Mouse (Mus musculus) limb, embryonic 10.5 days (tissue): ENCODE results near the gene Arxes1. TPM values are rescaled to one million over a fixed set of nuclear protein-coding genes. Genes with fewer than 3 reads are reported as not detected.
"Not testable (repeated sequence)": the region's sequence is repeated elsewhere in the genome, so short reads cannot be mapped to it uniquely, and the experiment has no call there.

Experiments
- DNase-seq: peaks from one replicate; pipeline ENCODE4 v3.0.0-alpha.2; 2017; ENCODE audit warnings: low spot score
- H3K27ac ChIP-seq: fragments of 300-500 bp; sonication (generic); 2 replicates; pipeline ENCODE4 v1.5.1; 2016; ENCODE audit warnings: mild to moderate bottlenecking
- H3K27me3 ChIP-seq: fragments of 300-500 bp; sonication (generic); 2 replicates; pipeline ENCODE4 v1.6.1; 2016; ENCODE audit warnings: low read depth, mild to moderate bottlenecking; ENCODE audit not compliant: poor library complexity, severe bottlenecking
- H3K36me3 ChIP-seq: fragments of 300-500 bp; sonication (generic); 2 replicates; pipeline ENCODE4 v1.6.1; 2016; ENCODE audit warnings: mild to moderate bottlenecking, moderate library complexity
- H3K4me1 ChIP-seq: fragments of 300-500 bp; sonication (generic); 2 replicates; pipeline ENCODE4 v1.6.1; 2016
- H3K4me3 ChIP-seq: fragments of 300-500 bp; sonication (generic); 2 replicates; pipeline ENCODE4 v1.5.1; 2016; ENCODE audit warnings: mild to moderate bottlenecking, moderate library complexity
- H3K9me3 ChIP-seq: fragments of 300-500 bp; sonication (generic); replicated peaks from 2 replicates; pipeline ENCODE4 v1.6.1; 2016; ENCODE audit warnings: mild to moderate bottlenecking
- WGBS: fragments of 180-500 bp; shearing (Covaris S2); methylation state at CpG from one replicate; pipeline ENCODE4 v1.1.7; 2016; 5-methylcytosine and 5-hydroxymethylcytosine counted together
- polyA plus RNA-seq: library from polyadenylated mRNA; unstranded; fragments of >200 nt; fragmentation: Nextera tagmentation; extraction: Ambion mirVana; gene quantifications from 2 replicates; pipeline ENCODE4 v1.2.1, GENCODE M21; 2016

Gene Arxes1
- polyA plus RNA-seq, 1 experiment from 2014 or later, result 40.5 TPM

GRCm38 (mm10) chrX:136060698-136061097 is 27.5 kb downstream of the Arxes1 start:
- DNase-seq, result no peak
- 83% methylated on average over 1 of the region's 1 CpGs for WGBS
- Histone ChIP-seq H3K9me3 (no peaks in the 10 kb centered on the region), H3K27ac (no peak overlapping the region), H3K36me3 (no peaks in the 10 kb centered on the region), H3K27me3 (peaks cover 45% of the 10 kb centered on the region), H3K4me3 (no peak overlapping the region), H3K4me1 (no peaks in the 10 kb centered on the region)

GRCm38 (mm10) chrX:136067201-136067991 is 34.2 kb downstream of the Arxes1 start:
- peak; percentile 45 for DNase-seq
- Histone ChIP-seq H3K27me3 (peaks cover 28% of the 10 kb centered on the region), H3K4me3 (peak overlapping the region; percentile 54), H3K27ac (peak overlapping the region; percentile 74; the same call in 1 of the 2 replicates)
- H3K4me1 ChIP-seq, H3K9me3 ChIP-seq, H3K36me3 ChIP-seq: not testable (repeated sequence)
- 8% methylated on average over 15 of the region's 48 CpGs for WGBS

GRCm38 (mm10) chrX:136068020-136068419 is 34.9 kb downstream of the Arxes1 start, which contains the start of gene Bex2:
Bex2 (minus strand) TSS chrX:136068236.
- not testable (repeated sequence) for H3K36me3 ChIP-seq, H3K4me1 ChIP-seq, H3K9me3 ChIP-seq
- H3K27ac ChIP-seq, result peak within 1 kb of the TSS; percentile 74; the same call in 1 of the 2 replicates
- peak within 1 kb of the TSS; percentile 54 for H3K4me3 ChIP-seq
- WGBS, result no CpG with 5 or more reads among the region's 32 CpGs
- DNase-seq, result peak; percentile 27
- H3K27me3 ChIP-seq, result peaks cover 29% of the 10 kb centered on the region

Other genes with a start within 250 kb of the Arxes1 start
- 48.5 and 57.1 TPM in 2 replicates for gene Bhlhb9, start 235.8 kb upstream of the Arxes1 start, polyA plus RNA-seq
- gene Gprasp2, start 194.3 kb upstream of the Arxes1 start, polyA plus RNA-seq, result 21.0 and 32.5 TPM in 2 replicates
- 91.6 and 92.4 TPM in 2 replicates for gene Arxes2, start 39.5 kb upstream of the Arxes1 start, polyA plus RNA-seq
- 261 and 268 TPM in 2 replicates for gene Bex2, start 34.9 kb downstream of the Arxes1 start, polyA plus RNA-seq
- gene Nxf3, start 51.9 kb downstream of the Arxes1 start, polyA plus RNA-seq, result 0.05 TPM in 1 of 2 replicates, not detected in the other
- 67.9 and 81.2 TPM in 2 replicates for gene Bex4, start 105.6 kb downstream of the Arxes1 start, polyA plus RNA-seq
- 201 and 220 TPM in 2 replicates for gene Tceal8, start 139.0 kb downstream of the Arxes1 start, polyA plus RNA-seq
- 3.2 and 4.7 TPM in 2 replicates for gene Tceal5, start 170.5 kb downstream of the Arxes1 start, polyA plus RNA-seq
- 0.44 and 0.64 TPM in 2 replicates for gene Tceal7, start 181.4 kb downstream of the Arxes1 start, polyA plus RNA-seq
- 100 and 107 TPM in 2 replicates for gene Bex1, start 182.1 kb downstream of the Arxes1 start, polyA plus RNA-seq
- 496 and 558 TPM in 2 replicates for gene Tceal9, start 211.7 kb downstream of the Arxes1 start, polyA plus RNA-seq
- gene Bex3, start 236.9 kb downstream of the Arxes1 start, polyA plus RNA-seq, result 633 and 675 TPM in 2 replicates